Mouse (Mus musculus) cerebellum, adult 2 months (tissue): Measurements from ENCODE around the gene Pcbp1. TPM values are rescaled to one million over a fixed set of nuclear protein-coding genes. Genes with fewer than 3 reads are reported as not detected.

Experiments used
- DNase-seq, 2 experiments: peaks; one replicate each; pipeline ENCODE4 v3.0.0; 2021
- H3K27ac ChIP-seq: fragments of 200-500 bp; 2 replicates; pipeline ENCODE4 v1.5.1; 2012; ENCODE audit warnings: low read length, control low read depth, inconsistent platforms; ENCODE audit not compliant: insufficient read depth
- H3K27me3 ChIP-seq: fragments of 200-500 bp; 2 replicates; pipeline ENCODE4 v1.6.1; 2012; ENCODE audit warnings: inconsistent platforms, mild to moderate bottlenecking, low read length, moderate library complexity; ENCODE audit not compliant: control insufficient read depth, insufficient read depth
- H3K4me1 ChIP-seq: fragments of 200-500 bp; 2 replicates; pipeline ENCODE4 v1.6.1; 2011; ENCODE audit warnings: low read length; ENCODE audit not compliant: control insufficient read depth, insufficient read depth
- H3K4me3 ChIP-seq: fragments of 200-500 bp; replicated peaks from 2 replicates; pipeline ENCODE3; 2011; ENCODE audit warnings: mild to moderate bottlenecking, low read depth, low read length, control low read depth; ENCODE audit not compliant: insufficient read depth
- CTCF ChIP-seq: fragments of 200-500 bp; IDR thresholded peaks from 2 replicates; pipeline ENCODE4 v1.5.1; 2011; ENCODE audit warnings: low read depth, mild to moderate bottlenecking, control low read depth, low read length, moderate library complexity, borderline replicate concordance; ENCODE audit not compliant: insufficient read depth
- POLR2A ChIP-seq: fragments of 200-500 bp; IDR thresholded peaks from 2 replicates; pipeline ENCODE4 v1.6.1; 2011; ENCODE audit warnings: low read length, control low read depth, borderline replicate concordance; ENCODE audit not compliant: insufficient read depth
- WGBS: fragments of 180-500 bp; shearing (Covaris S2); methylation state at CpG from one replicate; pipeline ENCODE4 v1.1.7; 2018; 5-methylcytosine and 5-hydroxymethylcytosine counted together
- polyA plus RNA-seq: library from polyadenylated mRNA; depleted of rRNA; stranded (reverse); fragments of >200 nt; gene quantifications from 2 replicates; pipeline ENCODE4 v1.2.3, GENCODE M21; 2012

Pcbp1 gene
- polyA plus RNA-seq, 1 experiment: 179 TPM

GRCm38 (mm10) chr6:86556345-86557058 lies 30.4 kb upstream of the Pcbp1 start:
- 93% methylated on average over 3 of the region's 3 CpGs for WGBS

GRCm38 (mm10) chr6:86550587-86550986 lies 24.5 kb upstream of the Pcbp1 start:
- H3K4me3 ChIP-seq: no peak overlapping the region
- TF ChIP-seq CTCF (no peak), POLR2A (no peak)
- 55% methylated on average over 1 of the region's 1 CpGs for WGBS
- H3K27ac ChIP-seq: no peak overlapping the region
- DNase-seq: no peak
- H3K4me1 ChIP-seq: no peaks in the 10 kb centered on the region
- H3K27me3 ChIP-seq: no peaks in the 10 kb centered on the region

More at GRCm38 (mm10) chr6:86556345-86557058, 30.4 kb upstream of the Pcbp1 start:
- no peaks in the 10 kb centered on the region for H3K4me1 ChIP-seq
- no peaks in the 10 kb centered on the region for H3K27me3 ChIP-seq
- H3K27ac ChIP-seq: no peak overlapping the region
- TF ChIP-seq CTCF (no peak), POLR2A (no peak)
- no peak for DNase-seq
- no peak overlapping the region for H3K4me3 ChIP-seq

- Histone ChIP-seq H3K4me1 (no peaks in the 10 kb centered on the region), H3K4me3 (no peak overlapping the region), H3K27ac (no peak overlapping the region), H3K27me3 (no peaks in the 10 kb centered on the region)
- no peak for TF ChIP-seq CTCF
- TF ChIP-seq POLR2A: no peak
- 90% methylated on average over 8 of the region's 8 CpGs for WGBS
- no peak for DNase-seq
These were observed 21.8 kb upstream of the Pcbp1 start for GRCm38 (mm10) chr6:86547880-86548367.

GRCm38 (mm10) chr6:86547228-86547755 lies 21.2 kb upstream of the Pcbp1 start:
- Histone ChIP-seq H3K27me3 (no peaks in the 10 kb centered on the region), H3K4me3 (no peak overlapping the region), H3K4me1 (no peaks in the 10 kb centered on the region), H3K27ac (no peak overlapping the region)
- 90% methylated on average over 1 of the region's 1 CpGs for WGBS
- TF ChIP-seq POLR2A (no peak), CTCF (no peak)
- DNase-seq: no peak

GRCm38 (mm10) chr6:86545236-86545635 lies 19.1 kb upstream of the Pcbp1 start:
- Histone ChIP-seq H3K27me3 (no peaks in the 10 kb centered on the region), H3K4me3 (no peak overlapping the region), H3K4me1 (no peaks in the 10 kb centered on the region; the same call in 1 of the 2 replicates), H3K27ac (no peak overlapping the region)
- peak; percentile 46 to 65 for DNase-seq
- TF ChIP-seq POLR2A (no peak), CTCF (peak; percentile 90)
- 36% methylated on average over 4 of the region's 4 CpGs for WGBS

GRCm38 (mm10) chr6:86543869-86544268 lies 17.7 kb upstream of the Pcbp1 start:
- Histone ChIP-seq H3K4me1 (no peaks in the 10 kb centered on the region; the same call in 1 of the 2 replicates), H3K27me3 (no peaks in the 10 kb centered on the region), H3K4me3 (no peak overlapping the region), H3K27ac (no peak overlapping the region)
- TF ChIP-seq POLR2A: no peak
- TF ChIP-seq CTCF: no peak
- WGBS: 76% methylated on average over 3 of the region's 3 CpGs
- no peak for DNase-seq

- TF ChIP-seq CTCF (no peak), POLR2A (no peak)
- DNase-seq: no peak
- no peak overlapping the region for H3K27ac ChIP-seq
These were observed 16.9 kb upstream of the Pcbp1 start for GRCm38 (mm10) chr6:86543060-86543459.

GRCm38 (mm10) chr6:86541650-86542049 lies 15.5 kb upstream of the Pcbp1 start:
- DNase-seq: no peak
- no peaks in the 10 kb centered on the region for H3K27me3 ChIP-seq
- no peak overlapping the region for H3K4me3 ChIP-seq
- WGBS: 87% methylated on average over 2 of the region's 2 CpGs
- TF ChIP-seq POLR2A (no peak), CTCF (no peak)
- H3K4me1 ChIP-seq: no peaks in the 10 kb centered on the region; the same call in 1 of the 2 replicates
- no peak overlapping the region for H3K27ac ChIP-seq

More at GRCm38 (mm10) chr6:86543060-86543459, 16.9 kb upstream of the Pcbp1 start:
- WGBS: 96% methylated on average over 13 of the region's 13 CpGs
- H3K27me3 ChIP-seq: no peaks in the 10 kb centered on the region
- H3K4me3 ChIP-seq: no peak overlapping the region
- no peaks in the 10 kb centered on the region; the same call in 1 of the 2 replicates for H3K4me1 ChIP-seq
